Mouse (Mus musculus): ENCODE data around the gene Smox. TPM values are rescaled to one million over a fixed set of nuclear protein-coding genes. Genes with fewer than 3 reads are reported as not detected.

The Smox gene
- polyA plus RNA-seq, 2 experiments: 70.4 to 75.0 TPM

- DNase-seq (ENCODE audit: low read depth in 3 of 3, low spot score in 3 of 3): no peak
Observed at GRCm38 (mm10) chr2:131447566-131448330, 43.5 kb upstream of the Smox start.

GRCm38 (mm10) chr2:131448353-131448752 is 42.9 kb upstream of the Smox start:
- no peak for ATAC-seq (ENCODE audit: insufficient read depth)
- no peak for DNase-seq (ENCODE audit: low read depth in 3 of 3, low spot score in 3 of 3)
- TF ChIP-seq CTCF (IDR thresholded peaks at IDR 0.05; ENCODE audit: low read depth) (no peak), EP300 (IDR thresholded peaks at IDR 0.05; ENCODE audit: low read depth) (no peak)

More at GRCm38 (mm10) chr2:131447566-131448330, 43.5 kb upstream of the Smox start:
- no peaks in the 10 kb centered on the region for H3K36me3 ChIP-seq (replicated peaks; ENCODE audit: control insufficient read depth, insufficient read depth, low read depth)
- 64% methylated on average over 8 of the region's 8 CpGs for WGBS (ENCODE audit: insufficient replicate concordance)
- peaks cover 0 to 10% of the 10 kb centered on the region in 2 experiments; a peak in 3 of 4 replicates for H3K4me1 ChIP-seq (replicated peaks; ENCODE audit: control insufficient read depth in 2 of 2, insufficient read depth in 2 of 2, low read length in 1 of 2)
- TF ChIP-seq EP300 (IDR thresholded peaks at IDR 0.05; ENCODE audit: low read depth): no peak
- no peak overlapping the region for H3K4me3 ChIP-seq (ENCODE audit: insufficient read depth in 1 of 2, low read depth in 2 of 2, low read length in 2 of 2)
- ATAC-seq (ENCODE audit: insufficient read depth): no peak
- H3K27ac ChIP-seq: no peak overlapping the region
- H3K27me3 ChIP-seq (ENCODE audit: control insufficient read depth, insufficient read depth, low read length): no peaks in the 10 kb centered on the region
- no peaks in the 10 kb centered on the region for H3K9me3 ChIP-seq (ENCODE audit: control insufficient read depth, low read length)
- H3K4me2 ChIP-seq (ENCODE audit: low read depth): no peak overlapping the region
- no peak overlapping the region for H3K9ac ChIP-seq (replicated peaks)

GRCm38 (mm10) chr2:131449720-131450119 is 41.6 kb upstream of the Smox start:
- Histone ChIP-seq H3K27ac (no peak overlapping the region), H3K36me3 (replicated peaks; ENCODE audit: control insufficient read depth, insufficient read depth, low read depth) (no peaks in the 10 kb centered on the region), H3K4me2 (ENCODE audit: low read depth) (no peak overlapping the region), H3K4me1 (replicated peaks; ENCODE audit: control insufficient read depth in 2 of 2, insufficient read depth in 2 of 2, low read length in 1 of 2) (peaks cover 9 to 20% of the 10 kb centered on the region in 2 experiments), H3K27me3 (ENCODE audit: control insufficient read depth, insufficient read depth, low read length) (no peaks in the 10 kb centered on the region), H3K9ac (replicated peaks) (no peak overlapping the region), H3K9me3 (ENCODE audit: control insufficient read depth, low read length) (no peaks in the 10 kb centered on the region), H3K4me3 (ENCODE audit: insufficient read depth in 1 of 2, low read depth in 2 of 2, low read length in 2 of 2) (no peak overlapping the region)
- WGBS (ENCODE audit: insufficient replicate concordance): 45% methylated on average over 5 of the region's 5 CpGs
- ATAC-seq (ENCODE audit: insufficient read depth) (no peak), DNase-seq (ENCODE audit: low read depth in 3 of 3, low spot score in 3 of 3) (no peak)
- TF ChIP-seq EP300 (IDR thresholded peaks at IDR 0.05; ENCODE audit: low read depth): no peak
- TF ChIP-seq CTCF (IDR thresholded peaks at IDR 0.05; ENCODE audit: low read depth): no peak

More at GRCm38 (mm10) chr2:131448353-131448752, 42.9 kb upstream of the Smox start:
- Histone ChIP-seq H3K4me2 (ENCODE audit: low read depth) (no peak overlapping the region), H3K4me1 (replicated peaks; ENCODE audit: control insufficient read depth in 2 of 2, insufficient read depth in 2 of 2, low read length in 1 of 2) (peaks cover 0 to 12% of the 10 kb centered on the region in 2 experiments), H3K27me3 (ENCODE audit: control insufficient read depth, insufficient read depth, low read length) (no peaks in the 10 kb centered on the region), H3K4me3 (ENCODE audit: insufficient read depth in 1 of 2, low read depth in 2 of 2, low read length in 2 of 2) (no peak overlapping the region), H3K9me3 (ENCODE audit: control insufficient read depth, low read length) (no peaks in the 10 kb centered on the region), H3K9ac (replicated peaks) (no peak overlapping the region), H3K27ac (no peak overlapping the region), H3K36me3 (replicated peaks; ENCODE audit: control insufficient read depth, insufficient read depth, low read depth) (no peaks in the 10 kb centered on the region)

- Histone ChIP-seq H3K4me3 (ENCODE audit: insufficient read depth in 1 of 2, low read depth in 2 of 2, low read length in 2 of 2) (no peak overlapping the region), H3K27ac (no peak overlapping the region), H3K9ac (replicated peaks) (no peak overlapping the region), H3K4me1 (replicated peaks; ENCODE audit: control insufficient read depth in 2 of 2, insufficient read depth in 2 of 2, low read length in 1 of 2) (peaks cover 13 to 24% of the 10 kb centered on the region in 2 experiments), H3K4me2 (ENCODE audit: low read depth) (no peak overlapping the region), H3K27me3 (ENCODE audit: control insufficient read depth, insufficient read depth, low read length) (no peaks in the 10 kb centered on the region), H3K36me3 (replicated peaks; ENCODE audit: control insufficient read depth, insufficient read depth, low read depth) (no peaks in the 10 kb centered on the region), H3K9me3 (ENCODE audit: control insufficient read depth, low read length) (no peaks in the 10 kb centered on the region)
- 78% methylated on average over 5 of the region's 5 CpGs for WGBS (ENCODE audit: insufficient replicate concordance)
- DNase-seq (ENCODE audit: low read depth in 3 of 3, low spot score in 3 of 3) (no peak), ATAC-seq (ENCODE audit: insufficient read depth) (no peak)
- no peak for TF ChIP-seq CTCF (IDR thresholded peaks at IDR 0.05; ENCODE audit: low read depth)
- no peak for TF ChIP-seq EP300 (IDR thresholded peaks at IDR 0.05; ENCODE audit: low read depth)
Observed at GRCm38 (mm10) chr2:131450491-131450890, 40.8 kb upstream of the Smox start.

- no peak for DNase-seq (ENCODE audit: low read depth in 3 of 3, low spot score in 3 of 3)
- Histone ChIP-seq H3K9ac (replicated peaks) (no peak overlapping the region), H3K4me2 (ENCODE audit: low read depth) (no peak overlapping the region), H3K9me3 (ENCODE audit: control insufficient read depth, low read length) (no peaks in the 10 kb centered on the region), H3K27me3 (ENCODE audit: control insufficient read depth, insufficient read depth, low read length) (no peaks in the 10 kb centered on the region), H3K4me1 (replicated peaks; ENCODE audit: control insufficient read depth in 2 of 2, insufficient read depth in 2 of 2, low read length in 1 of 2) (peaks cover 15 to 17% of the 10 kb centered on the region in 2 experiments), H3K36me3 (replicated peaks; ENCODE audit: control insufficient read depth, insufficient read depth, low read depth) (no peaks in the 10 kb centered on the region), H3K4me3 (ENCODE audit: insufficient read depth in 1 of 2, low read depth in 2 of 2, low read length in 2 of 2) (no peak overlapping the region), H3K27ac (no peak overlapping the region)
- WGBS (ENCODE audit: insufficient replicate concordance): 70% methylated on average over 7 of the region's 7 CpGs
- TF ChIP-seq EP300 (IDR thresholded peaks at IDR 0.05; ENCODE audit: low read depth) (no peak), CTCF (IDR thresholded peaks at IDR 0.05; ENCODE audit: low read depth) (no peak)
- no peak for ATAC-seq (ENCODE audit: insufficient read depth)
Observed at GRCm38 (mm10) chr2:131457728-131458127, 33.6 kb upstream of the Smox start.

All from liver, embryonic 14.5 days (tissue).